Mouse (Mus musculus): Measurements from ENCODE around the gene Sertad2.

- TF ChIP-seq REST (IDR thresholded peaks at IDR 0.05; ENCODE audit: insufficient read depth, insufficient read length) (no peak), USF1 (IDR thresholded peaks at IDR 0.05; ENCODE audit: low read depth) (no peak), MAX (IDR thresholded peaks at IDR 0.05; ENCODE audit: low read depth) (no peak), MYOD1 (IDR thresholded peaks at IDR 0.05; ENCODE audit: control insufficient read depth in 1 of 3, insufficient read length in 2 of 3, low read depth in 2 of 3) (no peak), E2F4 (IDR thresholded peaks at IDR 0.05; ENCODE audit: insufficient read depth) (no peak), POLR2A (IDR thresholded peaks at IDR 0.05; ENCODE audit: insufficient read length, low read depth) (no peak)
Measured at GRCm38 (mm10) chr11:20650006-20650639, 107.1 kb downstream of the Sertad2 start.

All from myocyte (in vitro differentiated cells).